Mouse (Mus musculus): ENCODE data around the gene Trpm3. TPM values are rescaled to one million over a fixed set of nuclear protein-coding genes. Genes with fewer than 3 reads are reported as not detected.

Trpm3 gene
- total RNA-seq, 2 experiments from 2014 or later: 0.62 to 0.64 TPM

DNA sequence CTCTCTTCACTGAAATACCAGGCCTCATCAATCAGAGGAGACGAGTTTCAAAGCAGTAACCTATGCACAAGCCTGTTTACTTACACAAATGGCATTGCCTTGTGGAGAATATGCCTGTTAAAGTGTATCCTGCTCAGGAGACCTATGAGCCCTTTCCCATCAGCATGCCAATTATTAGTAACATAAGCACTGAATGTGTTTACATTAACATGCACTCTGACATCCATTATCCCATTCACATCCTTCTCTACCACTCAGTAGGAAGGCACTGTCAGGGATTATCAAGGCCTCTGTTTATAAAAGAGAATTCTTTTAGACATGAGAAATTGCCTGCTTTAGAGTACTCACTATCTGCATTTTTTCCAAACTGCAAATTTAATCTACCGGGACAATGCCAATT is 598.0 kb downstream of the Trpm3 start:
- no peak for DNase-seq (ENCODE audit: low spot score)

DNA sequence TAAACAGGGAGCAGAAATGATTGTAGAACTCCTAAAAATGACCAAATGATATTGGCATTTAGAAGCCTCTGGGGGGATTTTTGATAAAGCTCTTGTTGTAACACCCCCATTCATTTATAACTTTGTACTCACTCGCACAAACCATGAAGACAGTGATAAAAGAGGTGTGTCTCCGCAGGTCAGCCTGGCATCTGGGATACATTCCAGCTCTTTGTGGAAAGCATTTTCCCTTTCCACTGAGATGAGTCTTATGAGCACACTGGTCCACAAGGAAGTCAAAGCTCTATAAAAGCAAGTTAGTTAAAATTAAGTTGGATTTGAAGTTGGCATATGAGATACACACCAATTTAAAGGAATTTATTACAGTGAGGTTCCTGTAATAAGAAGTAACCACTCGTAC is 600.4 kb downstream of the Trpm3 start:
- DNase-seq (ENCODE audit: low spot score): no peak

DNA sequence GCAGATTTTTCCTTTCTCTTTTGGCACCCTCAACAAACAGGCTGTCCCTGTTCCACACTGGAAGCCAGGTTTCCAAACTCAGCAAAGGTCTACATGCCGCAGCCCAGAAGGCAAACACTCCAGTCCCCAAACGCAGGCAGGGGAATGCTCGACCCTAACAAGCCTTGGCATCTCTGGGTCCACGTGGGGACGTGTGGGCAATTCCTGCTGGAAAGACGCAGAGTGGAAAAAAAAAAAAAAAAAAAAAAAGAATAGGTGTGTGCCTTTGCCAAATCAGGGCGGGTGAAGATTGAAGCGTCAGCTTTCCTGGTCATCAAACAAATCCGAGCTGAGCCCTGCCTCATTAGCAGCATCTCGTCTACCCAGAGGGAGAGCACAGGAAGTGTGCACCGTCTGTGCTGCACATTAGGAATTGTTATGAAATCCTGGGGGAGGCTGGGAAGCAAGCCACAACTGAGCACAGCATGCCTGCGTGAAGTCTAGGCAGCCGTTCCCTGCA is 614.5 kb downstream of the Trpm3 start:
- peak; percentile 45 for DNase-seq (ENCODE audit: low spot score)

DNA sequence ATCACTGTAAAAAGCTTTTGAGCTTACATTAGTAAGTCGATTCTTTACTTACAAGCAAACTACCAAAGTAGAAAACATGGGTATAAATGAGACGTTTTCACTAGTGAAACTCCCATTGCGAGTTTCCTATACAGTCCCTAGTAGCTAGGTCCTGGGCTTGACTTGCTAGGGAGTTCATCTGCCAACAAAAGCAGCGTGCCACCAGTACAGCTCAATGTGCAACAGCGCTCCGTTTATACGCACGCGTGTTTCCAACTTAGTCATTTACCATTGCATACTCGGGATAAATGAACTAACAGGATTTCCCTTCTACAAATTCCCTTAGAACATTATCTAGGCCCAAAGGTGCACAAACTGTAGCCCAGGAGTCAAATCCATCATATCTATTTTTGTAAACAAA is 615.2 kb downstream of the Trpm3 start:
- DNase-seq (ENCODE audit: low spot score): no peak

DNA sequence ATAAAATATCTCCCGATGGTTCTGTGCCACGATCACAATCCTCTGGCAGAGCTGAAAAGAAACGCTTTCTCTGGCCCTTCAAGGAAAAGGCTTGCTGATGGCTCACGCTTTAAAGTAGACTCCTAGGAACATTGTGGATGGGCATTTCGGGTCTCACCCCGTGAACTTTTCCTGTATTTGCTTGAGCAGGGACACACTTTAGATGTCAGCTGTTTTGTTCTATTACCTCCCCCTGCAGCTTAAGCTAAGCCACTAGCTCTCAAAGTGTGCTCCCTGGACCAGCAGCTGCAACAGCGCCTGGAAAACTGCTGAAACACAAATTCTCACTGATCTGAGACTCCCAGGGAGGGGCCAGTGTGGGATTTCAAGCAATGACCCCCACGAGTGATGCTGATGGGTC is 615.7 kb downstream of the Trpm3 start:
- DNase-seq (ENCODE audit: low spot score): no peak

DNA sequence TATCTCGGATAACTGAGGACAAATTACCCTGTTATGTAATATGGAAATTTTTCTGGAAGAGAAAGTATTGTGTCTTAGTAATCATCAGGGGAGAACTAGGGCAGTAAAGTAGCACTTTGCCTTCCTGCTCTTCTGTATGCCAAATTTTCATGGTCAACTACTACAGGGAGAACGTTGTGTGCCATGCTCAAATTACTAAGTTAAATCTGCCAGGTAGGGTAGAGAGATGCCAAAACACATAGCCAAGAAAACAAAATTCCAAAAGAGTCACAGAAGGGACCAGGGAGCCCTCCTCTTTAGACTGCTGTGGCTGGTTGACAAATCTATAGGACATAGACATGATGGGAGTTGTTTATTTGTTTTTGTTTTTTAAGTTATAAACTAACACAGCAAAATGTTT is 619.6 kb downstream of the Trpm3 start:
- peak; percentile 36 for DNase-seq (ENCODE audit: low spot score)

DNA sequence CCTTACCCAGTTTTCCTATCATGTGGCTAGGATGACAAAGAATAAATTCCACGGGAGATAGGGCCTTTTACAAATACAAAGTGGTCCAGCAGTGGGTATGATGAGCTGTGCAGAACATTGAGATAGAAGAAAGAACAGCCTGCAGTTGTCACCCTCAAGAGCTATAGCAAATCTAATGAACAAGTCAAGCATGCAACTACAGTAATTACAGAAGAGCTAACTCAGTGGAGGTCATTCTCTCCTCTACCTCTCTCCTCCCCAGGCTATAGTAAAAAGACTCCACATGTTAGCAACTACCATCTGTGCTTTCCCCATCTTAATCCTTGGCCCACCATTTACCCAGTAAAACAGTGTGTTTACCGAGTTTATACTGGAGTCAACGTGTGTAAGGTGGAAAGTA is 629.4 kb downstream of the Trpm3 start:
- DNase-seq (ENCODE audit: low spot score): no peak

DNA sequence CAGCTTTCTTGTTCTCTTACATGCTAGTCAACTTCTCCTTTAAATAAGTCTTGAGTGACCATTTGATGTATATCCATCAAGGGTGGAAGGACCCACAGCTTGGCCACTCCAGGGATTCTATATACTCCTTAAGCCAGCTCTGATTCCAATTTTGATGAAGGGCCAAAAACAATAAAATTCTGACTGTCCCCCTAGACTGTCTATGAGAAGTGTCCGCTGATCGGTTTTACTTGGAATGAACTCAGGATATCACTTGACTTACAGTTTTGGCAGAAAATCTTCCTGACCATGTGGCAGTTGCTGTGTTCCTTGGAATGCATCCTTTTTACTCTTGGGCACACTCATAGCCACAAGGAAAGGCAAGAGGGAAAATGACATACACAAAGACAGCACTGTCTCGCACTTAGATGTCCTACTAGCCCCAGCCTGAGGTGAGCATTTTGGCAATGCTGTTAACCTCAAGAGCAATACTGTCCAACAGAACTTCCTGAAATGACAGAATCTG is 636.4 kb downstream of the Trpm3 start:
- no peak for DNase-seq (ENCODE audit: low spot score)

DNA sequence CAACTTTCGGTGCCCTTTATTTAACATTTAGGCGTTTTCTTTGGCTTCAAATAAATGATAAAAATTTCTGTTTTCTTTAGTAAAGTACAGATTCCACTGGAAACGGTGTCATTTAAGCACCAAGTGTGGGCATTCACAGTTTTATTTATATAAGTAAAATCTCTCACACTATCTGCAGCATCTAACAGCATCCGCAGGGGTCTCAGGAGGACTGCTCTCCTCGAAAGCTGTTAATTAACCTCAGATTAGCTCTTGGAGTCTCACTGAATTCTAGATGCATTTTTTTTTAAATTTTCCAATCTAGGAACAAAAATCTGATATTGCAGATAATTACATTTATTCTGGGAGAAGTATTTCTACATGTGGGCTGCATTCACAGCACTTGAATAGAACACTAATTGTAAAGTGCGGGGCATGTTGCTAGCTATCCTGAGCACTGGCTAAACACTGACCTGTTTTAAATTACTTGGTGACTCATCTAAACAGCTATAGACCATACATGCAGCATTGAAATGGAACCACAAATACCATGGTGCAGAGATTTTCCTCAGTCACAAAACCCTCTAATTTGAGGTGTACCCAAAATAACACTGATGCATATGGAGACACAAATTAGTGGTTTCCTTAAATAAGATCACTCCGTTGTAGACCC is 641.5 kb downstream of the Trpm3 start:
- no peak for DNase-seq (ENCODE audit: low spot score)

DNA sequence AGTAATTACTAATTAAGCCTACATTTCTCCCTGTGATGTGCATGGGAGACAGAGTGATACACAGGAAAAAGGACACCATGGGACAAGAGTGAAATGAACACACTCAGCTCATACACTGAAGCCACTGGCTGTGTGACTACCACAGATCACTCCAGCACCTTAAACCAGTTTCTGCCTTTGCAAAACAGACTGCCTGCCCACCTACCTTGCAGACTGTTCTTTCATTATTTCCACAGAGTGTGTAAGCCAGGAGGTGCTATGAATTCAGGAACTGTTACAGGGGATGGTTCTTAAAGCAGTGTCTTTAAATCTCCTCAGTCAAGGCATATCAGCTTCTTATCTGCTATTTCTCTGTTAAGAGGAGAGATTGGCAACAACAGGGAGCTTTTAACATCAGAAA is 642.7 kb downstream of the Trpm3 start:
- no peak for DNase-seq (ENCODE audit: low spot score)

DNA sequence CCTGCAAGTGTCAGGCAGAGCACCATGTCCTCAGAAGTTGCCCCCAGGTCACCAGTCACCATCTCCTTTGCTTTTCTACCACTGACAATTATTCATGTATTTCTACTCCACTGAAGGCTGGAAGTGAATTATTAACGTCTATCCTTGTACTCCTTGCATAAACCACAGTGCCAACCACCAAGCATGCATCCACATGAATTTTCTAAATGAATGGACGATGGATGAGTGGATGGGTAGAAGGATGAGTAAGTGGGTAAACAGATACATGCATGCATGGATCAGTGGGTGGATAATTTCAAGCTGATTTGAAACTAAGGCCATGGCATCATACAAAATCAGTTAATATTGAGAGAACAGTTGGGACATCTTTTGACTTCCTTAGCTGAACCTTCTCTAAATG is 644.9 kb downstream of the Trpm3 start:
- no peak for DNase-seq (ENCODE audit: low spot score)

DNA sequence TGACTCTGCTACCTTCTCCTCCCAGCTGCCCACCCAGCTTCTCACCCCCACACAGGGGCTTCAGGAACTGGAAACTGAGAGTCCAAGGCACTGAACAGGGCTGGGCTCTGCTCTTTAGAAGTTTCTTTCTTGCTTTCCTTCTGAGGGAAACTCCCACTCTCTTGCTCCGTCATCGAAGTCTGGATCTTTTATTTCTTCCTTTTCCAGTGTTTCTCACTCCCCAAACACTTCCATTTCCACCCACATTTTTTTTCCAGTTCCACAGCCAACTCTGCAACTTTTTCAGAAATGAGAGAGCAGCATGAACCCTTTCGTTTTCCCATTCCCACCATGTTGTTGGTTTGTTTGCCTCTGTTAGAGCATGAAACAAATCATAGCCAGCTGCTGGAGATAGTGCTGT is 650.9 kb downstream of the Trpm3 start:
- no peak for DNase-seq (ENCODE audit: low spot score)

DNA sequence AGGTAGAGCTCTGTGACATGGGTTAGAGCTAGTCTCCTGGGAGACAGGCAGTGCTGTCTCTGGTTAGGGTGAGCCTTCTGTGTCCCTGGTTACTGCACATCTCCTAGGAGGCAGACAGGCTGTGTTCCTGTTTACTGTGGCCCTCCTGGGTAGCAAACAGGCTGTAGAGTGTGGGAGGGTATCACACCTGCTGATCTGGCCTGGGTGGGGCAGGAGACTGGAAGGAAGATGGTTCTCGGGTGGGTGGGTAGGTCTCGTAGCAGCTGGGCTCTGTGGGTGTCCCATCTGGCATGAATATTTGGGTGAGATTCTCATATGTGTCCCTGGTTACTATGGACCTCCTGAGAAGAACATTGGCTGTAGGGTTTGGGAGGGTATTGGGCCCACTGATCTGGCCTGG is 658.1 kb downstream of the Trpm3 start:
- no peak for DNase-seq (ENCODE audit: low spot score)

DNA sequence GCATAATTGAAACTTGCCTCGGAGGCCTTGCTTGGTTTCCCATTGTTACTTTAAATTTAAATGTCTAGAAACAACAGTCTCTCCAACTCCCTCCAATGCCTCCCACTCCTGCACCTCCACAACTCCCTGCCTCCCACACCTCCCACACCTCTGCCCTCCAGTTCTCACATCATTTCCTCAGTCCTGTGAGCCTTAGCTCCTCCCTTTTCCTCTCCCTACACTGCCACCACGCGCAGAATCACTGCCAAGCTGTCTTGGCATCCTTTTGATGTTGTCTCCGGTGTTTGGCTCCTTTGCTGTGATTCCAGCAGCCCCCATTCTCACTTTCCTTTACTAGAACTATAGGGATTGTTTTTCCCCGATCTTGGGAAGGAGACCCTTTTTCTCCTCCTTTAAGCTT is 661.6 kb downstream of the Trpm3 start:
- no peak for DNase-seq (ENCODE audit: low spot score)

DNA sequence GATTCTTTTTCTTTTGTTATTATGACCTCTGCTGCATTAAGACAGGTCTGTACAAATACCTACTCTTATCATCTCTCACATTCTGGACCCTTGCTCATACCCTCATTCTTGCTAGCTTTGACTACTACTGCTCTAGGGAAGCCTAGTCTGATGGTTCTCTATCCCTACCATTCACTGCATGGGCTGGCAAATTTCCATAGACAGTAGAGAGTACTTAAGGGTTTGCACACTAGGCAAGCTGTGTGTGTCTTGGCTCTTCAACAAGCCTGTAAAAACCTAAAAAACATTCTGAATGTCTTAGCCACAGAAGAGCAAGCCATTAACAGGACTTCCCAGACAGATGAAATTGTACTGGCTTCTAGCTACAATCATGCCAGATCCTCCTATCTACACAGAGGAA is 664.5 kb downstream of the Trpm3 start:
- no peak for DNase-seq (ENCODE audit: low spot score)

DNA sequence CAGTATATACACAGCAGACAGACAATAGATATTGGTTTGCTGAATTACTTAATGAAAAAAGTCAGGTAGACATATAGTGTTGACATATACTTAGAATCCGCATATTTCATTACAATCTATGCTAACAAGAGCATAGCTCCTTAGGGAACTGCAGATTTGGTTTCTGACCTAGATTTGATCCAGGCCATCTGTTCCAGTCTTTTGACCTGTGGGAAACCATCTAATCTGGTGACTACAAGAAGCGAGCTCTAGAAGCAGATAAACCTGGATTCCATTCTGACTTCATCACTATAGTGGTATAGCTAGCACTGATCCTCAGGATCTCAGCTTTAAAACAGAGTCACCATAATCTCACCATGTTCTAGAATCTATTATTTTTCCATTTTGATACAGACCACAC is 665.5 kb downstream of the Trpm3 start:
- DNase-seq (ENCODE audit: low spot score): no peak

DNA sequence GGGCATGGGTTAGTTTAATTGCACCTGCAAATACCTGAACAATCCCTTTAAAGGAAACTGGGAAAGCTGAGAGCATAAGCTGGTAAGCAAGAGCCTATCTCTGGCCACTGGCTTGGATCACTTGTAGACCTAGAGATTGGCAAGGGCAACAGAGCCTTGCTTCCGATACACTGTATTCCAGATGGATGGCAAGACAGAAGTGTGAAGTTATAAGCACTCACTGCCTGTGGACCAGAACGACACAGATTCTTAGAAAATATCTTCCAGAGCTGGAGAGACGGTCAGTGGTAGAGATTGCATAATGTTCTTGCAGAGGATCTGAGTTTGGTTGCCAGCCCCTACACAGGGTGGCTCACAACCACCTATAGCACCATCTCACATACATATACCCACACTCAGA is 671.4 kb downstream of the Trpm3 start:
- no peak for DNase-seq (ENCODE audit: low spot score)

DNA sequence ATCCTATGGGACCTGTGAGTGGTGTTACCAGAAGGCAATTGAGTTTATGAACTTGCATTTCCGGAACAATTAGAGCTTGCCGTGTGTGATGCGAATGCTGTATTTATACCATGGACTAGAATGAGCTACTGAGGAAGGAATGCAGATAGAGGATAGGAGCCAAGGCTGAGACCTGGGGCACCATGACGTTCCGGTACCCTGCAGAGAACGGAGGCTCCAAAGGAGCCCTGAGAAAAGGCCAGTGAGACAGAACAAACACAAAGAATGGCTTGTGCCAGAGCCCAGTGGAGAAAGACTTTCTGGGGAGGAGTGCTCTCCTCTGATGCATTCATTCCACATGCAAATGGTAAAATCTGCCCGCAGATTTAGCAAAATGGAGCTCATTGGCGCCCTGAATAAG is 682.9 kb downstream of the Trpm3 start:
- no peak for DNase-seq (ENCODE audit: low spot score)

DNA sequence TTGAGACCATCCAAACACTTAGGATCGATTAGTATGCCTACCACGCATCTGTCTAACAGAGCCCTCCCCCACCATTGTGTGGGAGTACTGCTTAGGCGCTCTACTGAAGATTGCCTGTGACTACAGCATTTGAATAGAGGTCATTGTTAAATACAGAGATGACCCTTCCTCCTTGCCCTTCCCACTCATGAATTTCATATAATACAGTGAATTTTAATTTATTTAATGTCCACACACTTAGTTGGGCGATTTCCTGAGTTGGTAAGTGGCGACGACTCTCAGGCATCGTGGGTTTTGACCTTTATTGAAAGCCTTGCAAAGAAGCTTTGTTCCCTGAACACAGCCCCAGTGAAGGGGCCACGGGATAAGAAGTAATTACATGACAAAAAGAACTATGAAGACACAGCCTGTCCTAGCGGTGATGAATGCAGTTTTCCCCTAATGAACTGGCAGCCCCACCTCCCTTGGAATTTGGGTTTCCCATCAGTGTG is 684.7 kb downstream of the Trpm3 start:
- DNase-seq (ENCODE audit: low spot score): no peak

DNA sequence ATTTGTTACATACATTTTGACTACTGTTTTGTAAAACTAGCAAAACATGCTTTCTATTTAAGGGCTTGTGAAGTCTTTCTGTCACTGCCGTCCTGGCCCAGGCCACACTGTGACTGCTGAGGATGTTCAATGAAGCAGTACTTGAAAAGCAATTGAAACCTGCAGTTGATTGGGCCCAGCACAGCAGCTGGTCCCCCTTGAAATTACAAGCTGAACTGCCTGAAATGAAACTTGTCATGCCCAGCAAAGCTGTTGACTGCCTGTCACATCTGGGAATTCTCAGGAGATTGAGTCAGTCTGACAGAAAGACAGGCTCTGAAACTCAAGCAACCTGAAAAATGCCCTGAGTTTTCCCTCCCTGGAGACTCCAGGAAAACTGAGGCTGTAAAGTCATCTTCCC is 687.0 kb downstream of the Trpm3 start:
- no peak for DNase-seq (ENCODE audit: low spot score)

DNA sequence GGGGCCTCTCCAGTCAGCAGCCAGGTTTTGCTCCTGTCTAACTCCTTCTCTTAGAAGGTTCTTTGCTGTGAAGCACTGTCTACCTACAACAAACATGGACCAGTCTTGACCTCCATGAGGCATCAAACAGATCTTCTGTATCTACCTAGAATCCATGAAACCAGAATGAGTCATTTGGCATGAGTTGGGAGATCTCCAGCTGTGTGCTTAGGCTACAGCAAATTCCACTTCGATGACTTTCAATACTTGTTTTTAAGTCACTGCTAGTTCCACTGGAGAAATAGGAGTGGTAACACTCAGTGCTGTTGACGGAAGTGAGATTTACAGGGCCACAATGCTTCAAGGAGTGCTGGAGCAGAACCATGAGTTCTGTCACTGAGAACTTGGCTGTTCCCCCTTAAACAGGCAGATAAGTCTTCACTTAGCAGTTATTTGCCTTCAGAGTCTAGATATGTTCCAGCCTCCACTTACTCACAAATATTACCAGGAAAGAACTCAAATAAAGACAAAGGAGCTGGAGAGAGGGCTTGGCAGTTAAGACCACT is 689.4 kb downstream of the Trpm3 start:
- DNase-seq (ENCODE audit: low spot score): peak; percentile 16

DNA sequence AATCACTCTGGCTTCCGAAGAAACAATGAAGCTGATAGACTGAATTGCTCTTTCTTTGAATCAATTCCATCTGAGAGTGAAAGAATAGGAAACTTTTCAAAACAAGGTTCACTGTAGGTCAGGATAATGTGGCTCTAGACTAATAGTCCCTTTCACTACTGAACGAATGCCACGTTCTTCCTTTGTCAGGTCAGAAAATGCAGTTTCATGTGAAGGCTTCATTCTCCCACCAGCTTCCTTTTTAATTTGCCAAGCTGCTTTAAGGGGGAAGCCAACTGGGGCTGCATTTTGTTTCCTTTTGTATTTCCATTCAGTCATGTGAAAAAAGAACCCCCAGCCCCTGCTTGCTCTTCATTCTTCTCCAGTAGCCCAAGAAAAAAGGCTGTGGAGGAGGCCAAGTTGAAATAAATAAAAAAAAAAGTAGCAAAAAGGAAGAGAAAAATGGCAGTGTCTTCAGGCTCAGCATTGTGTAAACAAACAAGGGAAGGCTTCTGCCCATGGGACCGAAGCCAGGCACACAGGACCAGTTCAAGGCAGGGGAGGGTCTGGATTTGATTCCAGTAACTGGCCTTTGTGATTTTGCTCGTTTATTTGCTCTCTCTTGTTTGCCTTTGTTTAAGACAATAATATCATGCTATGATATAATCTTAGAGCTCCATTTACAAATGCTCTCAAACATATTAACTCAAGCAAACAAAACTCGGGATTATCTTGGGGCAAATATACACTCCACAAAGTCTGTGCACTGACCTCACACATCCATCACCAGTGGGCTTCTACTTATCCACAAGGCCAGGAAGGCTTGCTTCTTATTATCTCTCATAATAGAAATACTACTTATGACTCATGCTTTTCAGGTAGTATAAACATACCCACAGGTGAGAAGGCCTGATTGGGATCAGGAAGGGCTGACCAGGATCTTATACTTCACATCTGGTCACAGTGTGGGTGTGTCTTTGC is 702.5 kb downstream of the Trpm3 start:
- no peak for DNase-seq (ENCODE audit: low spot score)

Measured in gastrocnemius, adult 18-20 months (tissue).